Mouse (Mus musculus) right cerebral cortex, adult 18-20 months (tissue): Measurements from ENCODE around the gene Ces4a.
"Not testable (repeated sequence)": the region's sequence is repeated elsewhere in the genome, so short reads cannot be mapped to it uniquely, and the experiment has no call there.

Experiments used
- DNase-seq: peaks from one replicate; pipeline ENCODE4 v3.0.0; 2022; ENCODE audit warnings: mixed read lengths

Gene Ces4a

GRCm38 (mm10) chr8:105170041-105170380 is 38.4 kb downstream of the Ces4a start:
- DNase-seq = no peak

DNA sequence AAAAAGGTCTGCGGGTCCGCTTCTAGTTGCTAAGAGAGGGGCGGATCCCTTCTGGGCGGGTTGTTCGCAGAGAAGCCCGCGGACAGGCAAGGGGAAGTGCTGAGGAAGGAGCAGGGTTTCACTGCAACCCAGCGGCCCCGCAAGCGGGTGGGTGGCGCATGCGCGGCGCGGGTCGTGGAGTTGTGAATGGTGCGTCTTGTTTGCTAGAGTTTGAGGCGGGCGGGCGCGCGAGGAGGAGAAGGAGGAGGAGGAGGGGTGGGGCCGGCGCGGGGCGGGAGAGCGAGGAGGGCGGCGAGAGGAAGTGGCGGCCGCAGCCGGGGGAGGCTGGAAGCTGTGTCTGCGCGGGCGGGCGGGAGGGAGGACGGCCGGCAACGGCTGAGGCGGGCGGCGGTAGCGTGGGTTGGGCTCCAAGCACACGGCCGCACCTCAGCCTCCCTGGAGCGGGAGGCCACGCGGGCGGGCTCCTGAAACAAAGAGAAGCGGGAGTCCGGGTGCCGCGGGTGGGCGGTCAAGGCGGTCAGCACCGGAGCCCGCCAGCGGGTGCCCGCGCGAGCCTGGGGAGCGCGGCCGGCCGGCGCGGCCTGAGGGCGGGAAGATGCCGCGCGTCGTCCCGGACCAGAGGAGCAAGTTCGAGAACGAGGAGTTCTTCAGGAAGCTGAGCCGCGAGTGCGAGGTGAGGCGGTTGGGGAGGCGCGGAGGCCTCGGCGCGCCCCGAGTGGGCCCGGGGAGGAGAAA is 38.9 kb downstream of the Ces4a start, which contains the start of gene Cbfb:
Cbfb (plus strand) TSS at position 294 of the 735 bp plus-strand sequence.
- DNase-seq = peak; percentile 94

GRCm38 (mm10) chr8:105171116-105172002 is 39.8 kb downstream of the Ces4a start:
- DNase-seq = peak; percentile 37

GRCm38 (mm10) chr8:105172003-105172362 is 40.4 kb downstream of the Ces4a start:
- no peak for DNase-seq

DNA sequence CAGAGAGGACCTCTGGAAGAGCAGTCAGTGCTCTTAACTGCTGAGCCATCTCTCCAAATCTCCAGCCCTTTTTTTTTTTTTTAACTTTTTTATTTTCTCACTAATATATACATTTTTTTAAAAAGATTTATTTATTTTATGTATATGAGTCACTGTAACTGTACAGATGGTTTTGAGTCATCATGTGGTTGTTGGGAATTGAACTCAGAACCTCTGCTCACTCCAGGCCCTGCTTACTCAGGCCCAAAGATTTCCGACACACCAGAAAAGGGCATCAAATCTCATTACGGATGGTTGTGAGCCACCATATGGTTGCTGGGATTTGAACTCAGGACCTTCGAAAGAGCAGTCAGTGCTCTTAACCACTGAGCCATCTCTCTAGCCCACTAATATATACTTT is 43.7 kb downstream of the Ces4a start:
- DNase-seq = not testable (repeated sequence)

- no peak for DNase-seq
These were observed 46.7 kb downstream of the Ces4a start for GRCm38 (mm10) chr8:105178211-105178800.

DNA sequence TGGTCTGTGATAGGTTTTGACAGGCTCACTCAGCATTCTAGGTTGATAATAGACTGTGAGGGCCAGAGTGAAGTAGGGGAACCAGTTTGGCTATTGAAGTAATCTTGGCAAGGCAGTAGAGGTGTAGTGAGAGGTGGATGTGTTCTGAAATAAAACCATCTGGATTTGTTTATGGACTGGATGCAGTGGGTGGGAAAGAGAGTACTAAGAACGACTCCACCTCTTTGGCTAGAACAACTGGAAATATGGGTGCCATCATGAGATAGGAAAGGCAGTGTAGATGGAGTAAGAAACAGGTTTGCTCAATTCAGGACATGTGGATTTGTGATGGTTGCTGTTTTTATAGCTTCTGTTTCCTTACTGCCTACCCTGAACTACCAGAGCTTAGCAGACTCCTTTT is 50.6 kb downstream of the Ces4a start:
- no peak for DNase-seq

GRCm38 (mm10) chr8:105186467-105187005 is 54.9 kb downstream of the Ces4a start:
- no peak for DNase-seq

- DNase-seq = peak; percentile 3
These were observed 60.6 kb downstream of the Ces4a start for GRCm38 (mm10) chr8:105192182-105192581.
